Mouse (Mus musculus): Measurements from ENCODE around the gene Trabd2b. TPM values are rescaled to one million over a fixed set of nuclear protein-coding genes. Genes with fewer than 3 reads are reported as not detected.

The Trabd2b gene
- polyA plus RNA-seq, 1 experiment from 2014 or later = 1.00 TPM

DNA sequence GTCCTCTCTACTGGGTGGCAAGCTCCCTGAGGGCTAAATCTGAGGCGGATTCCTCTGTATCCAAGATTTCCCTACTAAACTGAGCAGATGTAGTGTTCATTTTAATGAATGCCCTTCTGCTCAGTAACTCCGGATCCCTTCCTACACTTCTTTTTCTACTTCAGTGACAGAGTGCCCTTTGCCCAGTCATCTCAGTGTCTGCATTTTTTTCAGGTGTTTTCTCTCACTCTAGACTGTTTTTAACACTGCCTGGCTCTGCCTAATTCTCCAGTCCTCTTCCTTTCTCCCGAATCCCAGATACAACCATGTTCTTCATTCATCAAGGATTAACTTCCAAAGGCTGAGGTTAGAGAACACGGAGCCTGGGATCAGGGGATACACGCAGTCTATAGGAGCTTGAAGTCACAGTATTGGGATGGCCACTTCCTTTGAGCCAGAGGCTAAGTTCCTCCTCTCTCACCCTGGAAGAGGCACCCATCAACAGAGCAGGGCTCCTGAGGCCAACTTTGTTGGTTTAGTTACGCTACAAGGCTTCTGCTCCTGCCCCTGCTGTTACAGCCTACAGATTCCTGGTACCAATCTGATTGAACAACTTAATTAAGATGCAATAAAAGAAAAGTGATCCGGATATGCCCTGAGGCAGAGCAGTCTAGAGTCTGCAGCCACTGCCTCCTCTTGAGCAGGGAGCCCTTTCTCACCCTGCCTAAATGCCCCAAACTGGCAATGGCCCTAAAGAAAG is 4.4 kb upstream of the Trabd2b start:
- H3K4me3 ChIP-seq (replicated peaks) = no peak overlapping the region
- no peak overlapping the region for H3K27ac ChIP-seq
- no peak overlapping the region for H3K9ac ChIP-seq
- H3K27me3 ChIP-seq = peaks cover 7% of the 10 kb centered on the region
- H3K9me3 ChIP-seq = no peaks in the 10 kb centered on the region
- H3K4me1 ChIP-seq = peaks cover 9% of the 10 kb centered on the region; the same call in 1 of the 2 replicates
- no peak for ATAC-seq (ENCODE audit: low FRiP score)
- no peaks in the 10 kb centered on the region for H3K36me3 ChIP-seq (replicated peaks)
- WGBS = 59% methylated on average over 7 of the region's 7 CpGs
- H3K4me2 ChIP-seq = no peak overlapping the region

DNA sequence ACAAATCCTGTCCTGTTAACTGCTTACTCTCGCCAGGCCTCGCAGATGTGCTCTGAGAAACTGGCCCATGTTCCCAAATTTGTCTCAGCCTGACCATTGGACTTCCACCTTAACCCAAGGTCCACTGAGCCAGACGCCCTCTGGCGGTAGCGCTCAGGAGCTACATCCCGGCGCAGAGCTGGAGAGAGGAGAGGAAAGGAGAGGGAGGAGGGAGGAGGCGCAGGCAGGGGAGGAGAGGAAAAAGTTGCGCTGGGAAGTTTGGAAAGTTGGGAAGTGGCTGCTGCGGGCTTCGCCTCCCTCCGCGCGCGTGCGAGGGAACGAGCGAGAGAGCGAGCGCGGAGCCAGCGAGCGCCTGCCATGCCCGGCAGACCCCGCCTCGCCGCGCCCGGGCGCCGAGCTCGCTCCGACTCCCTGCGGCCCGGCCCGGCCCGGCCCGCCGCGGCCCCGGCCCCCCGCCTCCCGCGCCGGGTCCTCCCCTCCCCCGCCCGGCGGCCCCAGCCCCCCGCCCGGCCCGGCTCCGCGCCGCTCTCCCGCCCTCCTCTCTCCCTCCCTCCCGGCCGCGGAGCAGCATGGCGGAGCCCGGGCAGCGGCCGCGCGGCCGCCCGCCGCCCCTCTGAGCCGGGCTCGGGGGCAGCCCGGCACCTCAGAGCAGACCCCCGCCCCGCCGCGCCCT is 706 bp upstream of the Trabd2b start:
- peaks cover 34% of the 10 kb centered on the region for H3K27me3 ChIP-seq
- peak overlapping the region; percentile 77 for H3K9ac ChIP-seq
- H3K4me2 ChIP-seq = peak overlapping the region; percentile 96
- H3K27ac ChIP-seq = peak overlapping the region; percentile 82
- 0% methylated on average over 8 of the region's 74 CpGs for WGBS
- no peaks in the 10 kb centered on the region for H3K9me3 ChIP-seq
- H3K4me3 ChIP-seq (replicated peaks) = peak overlapping the region; percentile 71
- peak; percentile 88 for ATAC-seq (ENCODE audit: low FRiP score)
- H3K36me3 ChIP-seq (replicated peaks) = no peaks in the 10 kb centered on the region
- H3K4me1 ChIP-seq = peaks cover 33% of the 10 kb centered on the region

DNA sequence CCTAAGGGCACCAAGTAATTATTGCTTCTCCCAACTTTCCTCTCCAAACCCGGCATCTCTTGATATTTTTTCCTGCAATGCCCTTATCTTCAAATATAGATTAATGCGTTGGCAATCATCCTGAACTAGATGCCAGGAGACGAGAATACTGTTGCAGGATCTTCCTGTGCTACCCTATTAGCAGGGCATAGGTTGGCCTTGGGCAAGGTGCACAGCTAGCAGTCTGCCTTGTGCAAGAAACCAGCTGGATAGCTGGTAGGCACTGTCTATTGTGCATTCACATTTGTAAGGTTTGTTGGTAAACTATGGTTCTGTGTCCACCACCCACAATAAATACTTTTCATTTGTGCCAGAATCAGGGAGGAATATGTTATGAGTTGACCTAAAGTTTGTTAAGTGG is 992 bp downstream of the Trabd2b start:
- Histone ChIP-seq H3K27ac (no peak overlapping the region), H3K4me1 (peaks cover 40% of the 10 kb centered on the region), H3K9ac (no peak overlapping the region), H3K4me3 (replicated peaks) (no peak overlapping the region), H3K4me2 (peak overlapping the region; percentile 96; the same call in 1 of the 2 replicates), H3K36me3 (replicated peaks) (no peaks in the 10 kb centered on the region), H3K9me3 (no peaks in the 10 kb centered on the region), H3K27me3 (peaks cover 34% of the 10 kb centered on the region)
- no peak for ATAC-seq (ENCODE audit: low FRiP score)
- 77% methylated on average over 3 of the region's 3 CpGs for WGBS

DNA sequence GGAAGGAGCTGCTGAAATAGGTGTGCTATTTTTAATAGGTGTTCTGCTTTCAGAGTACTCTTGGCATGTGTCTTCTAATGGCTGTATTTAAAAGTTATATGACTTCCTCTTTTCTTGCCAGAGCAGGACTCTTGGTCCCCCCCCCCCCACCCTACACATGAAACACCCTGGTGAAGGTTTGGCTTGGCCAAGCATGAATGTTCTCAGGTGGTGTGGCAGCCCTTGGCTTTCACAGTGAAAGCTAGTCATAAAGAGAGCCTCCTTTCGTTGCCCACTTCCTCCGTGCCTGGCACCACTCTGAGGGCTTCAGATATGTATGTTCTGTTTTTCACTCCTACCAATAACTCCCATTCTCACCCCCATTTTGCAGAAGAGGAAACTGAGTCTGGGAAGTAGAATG is 1.8 kb downstream of the Trabd2b start:
- 91% methylated on average over 2 of the region's 2 CpGs for WGBS
- H3K27me3 ChIP-seq = peaks cover 34% of the 10 kb centered on the region
- H3K9me3 ChIP-seq = no peaks in the 10 kb centered on the region
- no peak for ATAC-seq (ENCODE audit: low FRiP score)
- H3K36me3 ChIP-seq (replicated peaks) = no peaks in the 10 kb centered on the region
- peaks cover 40% of the 10 kb centered on the region for H3K4me1 ChIP-seq
- no peak overlapping the region for H3K4me3 ChIP-seq (replicated peaks)
- H3K4me2 ChIP-seq = no peak overlapping the region
- H3K9ac ChIP-seq = no peak overlapping the region
- no peak overlapping the region for H3K27ac ChIP-seq

DNA sequence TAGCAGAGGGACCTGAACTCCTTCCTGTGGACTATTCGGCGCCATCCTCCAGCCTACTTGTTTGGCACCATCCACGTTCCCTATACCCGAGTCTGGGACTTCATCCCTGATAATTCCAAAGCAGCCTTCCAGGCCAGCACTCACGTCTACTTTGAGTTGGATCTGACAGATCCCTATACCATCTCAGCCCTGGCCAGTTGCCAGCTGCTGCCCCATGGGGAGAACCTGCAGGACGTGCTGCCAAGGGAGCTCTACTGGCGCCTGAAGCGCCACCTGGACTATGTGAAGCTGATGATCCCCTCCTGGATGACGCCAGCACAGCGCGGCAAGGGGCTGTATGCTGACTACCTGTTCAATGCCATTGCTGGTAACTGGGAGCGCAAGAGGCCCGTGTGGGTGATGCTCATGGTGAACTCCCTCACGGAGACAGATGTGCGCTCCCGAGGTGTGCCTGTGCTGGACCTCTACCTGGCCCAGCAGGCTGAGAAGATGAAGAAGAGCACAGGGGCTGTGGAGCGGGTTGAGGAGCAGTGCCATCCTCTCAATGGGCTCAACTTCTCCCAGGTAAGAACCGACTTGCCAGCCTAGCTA is 2.5 kb downstream of the Trabd2b start:
- H3K36me3 ChIP-seq (replicated peaks) = no peaks in the 10 kb centered on the region
- peaks cover 34% of the 10 kb centered on the region for H3K27me3 ChIP-seq
- 66% methylated on average over 18 of the region's 18 CpGs for WGBS
- no peak overlapping the region for H3K4me3 ChIP-seq (replicated peaks)
- H3K9me3 ChIP-seq = no peaks in the 10 kb centered on the region
- no peak overlapping the region for H3K27ac ChIP-seq
- no peak overlapping the region for H3K4me2 ChIP-seq
- peaks cover 40% of the 10 kb centered on the region for H3K4me1 ChIP-seq
- no peak for ATAC-seq (ENCODE audit: low FRiP score)
- H3K9ac ChIP-seq = no peak overlapping the region

DNA sequence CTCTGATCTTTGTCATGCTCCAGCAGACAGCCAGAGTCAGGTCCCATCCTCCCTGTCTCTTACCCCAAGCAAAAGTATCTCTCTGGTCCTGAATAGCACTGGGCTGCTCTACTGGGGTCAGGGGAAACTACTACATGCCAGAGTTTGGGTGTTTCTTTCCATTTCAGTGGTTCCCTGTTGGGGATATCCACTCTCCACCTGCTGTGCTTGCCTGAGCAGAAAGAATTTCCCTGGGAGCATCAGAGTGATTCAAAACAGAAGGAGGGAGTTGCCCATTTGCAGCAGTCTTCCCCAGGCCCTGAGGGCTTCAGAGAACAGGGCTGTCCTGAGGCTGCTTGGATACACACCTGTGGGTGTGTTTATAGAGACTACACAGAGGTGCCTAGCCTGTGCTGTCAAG is 3.0 kb downstream of the Trabd2b start:
- Histone ChIP-seq H3K4me2 (0 out of 2 replicates have a peak overlapping the region, but pooled peaks have one; percentile 8), H3K4me1 (peaks cover 40% of the 10 kb centered on the region), H3K9me3 (no peaks in the 10 kb centered on the region), H3K9ac (no peak overlapping the region), H3K27ac (no peak overlapping the region), H3K36me3 (replicated peaks) (no peaks in the 10 kb centered on the region), H3K4me3 (replicated peaks) (no peak overlapping the region), H3K27me3 (peaks cover 36% of the 10 kb centered on the region)
- ATAC-seq (ENCODE audit: low FRiP score) = no peak

DNA sequence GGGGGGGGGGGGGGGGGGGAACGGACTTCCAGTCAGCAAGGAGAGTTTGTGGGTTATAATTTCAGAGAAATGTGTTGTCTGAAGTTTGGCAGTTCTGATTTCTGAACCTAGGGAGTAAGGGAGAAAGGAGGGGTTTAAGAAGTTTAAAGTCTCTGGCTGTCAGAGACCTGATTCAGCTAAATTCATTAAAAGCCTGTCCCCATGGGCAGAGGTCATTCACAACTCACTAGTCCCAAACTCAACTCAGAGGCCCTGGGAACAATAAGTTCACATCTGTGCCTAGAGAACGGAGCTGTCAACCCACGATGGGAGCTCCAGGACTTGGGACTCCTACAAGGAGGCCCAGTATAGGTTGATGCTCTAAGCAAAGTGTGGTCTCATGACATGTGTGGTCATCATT is 3.5 kb downstream of the Trabd2b start:
- H3K9ac ChIP-seq = no peak overlapping the region
- H3K4me1 ChIP-seq = peaks cover 40% of the 10 kb centered on the region
- H3K36me3 ChIP-seq (replicated peaks) = no peaks in the 10 kb centered on the region
- H3K9me3 ChIP-seq = no peaks in the 10 kb centered on the region
- H3K4me3 ChIP-seq (replicated peaks) = no peak overlapping the region
- peak overlapping the region; percentile 17; the same call in 1 of the 2 replicates for H3K4me2 ChIP-seq
- ATAC-seq (ENCODE audit: low FRiP score) = no peak
- no peak overlapping the region for H3K27ac ChIP-seq
- peaks cover 37% of the 10 kb centered on the region for H3K27me3 ChIP-seq
- 26% methylated on average over 2 of the region's 3 CpGs for WGBS

DNA sequence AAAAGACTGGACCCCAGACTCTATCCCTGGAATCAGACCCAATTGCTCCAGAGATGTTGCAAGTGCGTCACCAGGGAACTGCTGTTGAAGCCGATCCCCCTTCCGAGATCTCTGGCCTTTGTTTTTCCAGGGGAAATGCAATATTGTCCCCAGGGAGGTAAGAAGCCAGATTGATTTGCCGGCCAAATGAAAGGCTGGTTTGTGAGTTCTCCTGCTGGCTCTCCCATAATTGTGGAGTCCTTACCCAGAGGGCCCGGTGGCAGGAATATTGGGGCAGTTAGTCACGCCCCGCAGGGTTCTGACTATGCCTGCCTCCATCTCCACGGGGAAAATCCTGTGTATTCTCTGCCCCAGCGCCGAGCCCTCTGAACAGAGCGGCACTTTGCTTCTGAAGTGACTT is 3.9 kb downstream of the Trabd2b start:
- Histone ChIP-seq H3K4me1 (peaks cover 40% of the 10 kb centered on the region), H3K9ac (no peak overlapping the region), H3K27me3 (peaks cover 37% of the 10 kb centered on the region), H3K27ac (no peak overlapping the region), H3K4me2 (peak overlapping the region; percentile 17; the same call in 1 of the 2 replicates), H3K36me3 (replicated peaks) (no peaks in the 10 kb centered on the region), H3K9me3 (no peaks in the 10 kb centered on the region), H3K4me3 (replicated peaks) (no peak overlapping the region)
- no peak for ATAC-seq (ENCODE audit: low FRiP score)
- 12% methylated on average over 11 of the region's 11 CpGs for WGBS

DNA sequence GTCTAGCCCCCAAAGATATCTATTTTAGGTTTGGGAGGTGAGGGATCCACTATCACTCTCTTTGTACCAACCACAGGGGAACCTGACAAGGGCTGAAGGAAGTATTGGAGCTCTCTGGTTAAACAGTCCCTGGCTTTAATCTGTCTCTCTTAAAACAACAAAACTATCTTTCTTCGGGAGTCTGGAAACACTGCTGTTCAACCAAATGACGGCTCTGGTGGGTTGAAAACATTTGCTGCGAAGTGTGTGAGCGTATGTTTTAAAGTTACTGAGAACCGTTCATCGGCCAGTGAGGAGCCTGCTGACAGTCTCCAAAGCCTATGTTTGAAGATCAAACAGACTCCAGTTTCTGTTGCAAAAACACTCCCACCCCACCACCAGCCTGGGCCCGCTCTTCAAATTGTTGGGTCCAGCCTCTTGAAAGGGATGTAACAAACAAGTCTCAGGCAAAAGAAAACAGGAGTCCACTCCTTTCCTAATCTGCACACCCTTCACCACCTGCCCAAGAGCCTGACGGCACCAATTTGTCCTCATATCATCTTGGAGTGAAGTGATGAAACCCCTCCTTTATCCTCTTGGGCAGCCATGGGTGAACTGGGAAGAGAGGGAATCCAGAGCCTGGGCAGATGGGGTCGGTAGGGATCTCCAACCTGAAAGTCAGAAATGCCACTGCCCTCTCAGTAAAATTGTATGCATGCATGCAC is 4.6 kb downstream of the Trabd2b start:
- ATAC-seq (ENCODE audit: low FRiP score) = no peak
- Histone ChIP-seq H3K36me3 (replicated peaks) (no peaks in the 10 kb centered on the region), H3K27ac (no peak overlapping the region), H3K4me3 (replicated peaks) (no peak overlapping the region), H3K4me2 (peak overlapping the region; percentile 17; the same call in 1 of the 2 replicates), H3K9me3 (no peaks in the 10 kb centered on the region), H3K27me3 (peaks cover 37% of the 10 kb centered on the region), H3K9ac (no peak overlapping the region), H3K4me1 (peaks cover 40% of the 10 kb centered on the region)
- 56% methylated on average over 9 of the region's 9 CpGs for WGBS

DNA sequence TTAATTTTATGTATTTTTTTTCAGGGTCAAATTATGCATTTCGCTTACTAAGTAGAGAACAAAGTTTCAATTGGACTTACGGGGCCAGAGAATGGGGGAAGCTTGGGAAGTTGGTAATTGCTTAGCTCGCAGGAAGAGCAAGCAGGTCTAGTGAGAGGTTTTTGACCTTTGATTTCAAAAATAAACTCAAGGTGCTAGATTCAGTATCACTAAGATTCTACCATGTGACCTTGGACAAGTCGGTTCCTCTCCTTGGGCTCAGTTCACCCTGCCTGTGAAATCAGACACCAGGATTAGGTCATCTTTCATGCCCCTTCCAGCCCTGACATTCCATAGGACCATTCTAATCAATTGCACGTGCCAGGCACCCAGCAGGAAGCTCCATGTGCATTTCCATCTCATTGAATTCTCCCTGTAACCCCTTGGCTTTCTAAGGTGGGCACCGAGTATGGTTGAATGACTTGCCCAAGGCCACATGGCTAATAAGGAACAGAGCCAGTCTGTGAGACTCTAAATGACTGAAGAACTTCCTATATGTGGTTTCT is 5.4 kb downstream of the Trabd2b start:
- peaks cover 37% of the 10 kb centered on the region for H3K4me1 ChIP-seq
- ATAC-seq (ENCODE audit: low FRiP score) = no peak
- 49% methylated on average over 6 of the region's 6 CpGs for WGBS
- no peak overlapping the region for H3K9ac ChIP-seq
- no peak overlapping the region for H3K27ac ChIP-seq
- no peaks in the 10 kb centered on the region for H3K9me3 ChIP-seq
- no peak overlapping the region for H3K4me2 ChIP-seq
- H3K27me3 ChIP-seq = peaks cover 32% of the 10 kb centered on the region
- H3K36me3 ChIP-seq (replicated peaks) = no peaks in the 10 kb centered on the region
- no peak overlapping the region for H3K4me3 ChIP-seq (replicated peaks)

DNA sequence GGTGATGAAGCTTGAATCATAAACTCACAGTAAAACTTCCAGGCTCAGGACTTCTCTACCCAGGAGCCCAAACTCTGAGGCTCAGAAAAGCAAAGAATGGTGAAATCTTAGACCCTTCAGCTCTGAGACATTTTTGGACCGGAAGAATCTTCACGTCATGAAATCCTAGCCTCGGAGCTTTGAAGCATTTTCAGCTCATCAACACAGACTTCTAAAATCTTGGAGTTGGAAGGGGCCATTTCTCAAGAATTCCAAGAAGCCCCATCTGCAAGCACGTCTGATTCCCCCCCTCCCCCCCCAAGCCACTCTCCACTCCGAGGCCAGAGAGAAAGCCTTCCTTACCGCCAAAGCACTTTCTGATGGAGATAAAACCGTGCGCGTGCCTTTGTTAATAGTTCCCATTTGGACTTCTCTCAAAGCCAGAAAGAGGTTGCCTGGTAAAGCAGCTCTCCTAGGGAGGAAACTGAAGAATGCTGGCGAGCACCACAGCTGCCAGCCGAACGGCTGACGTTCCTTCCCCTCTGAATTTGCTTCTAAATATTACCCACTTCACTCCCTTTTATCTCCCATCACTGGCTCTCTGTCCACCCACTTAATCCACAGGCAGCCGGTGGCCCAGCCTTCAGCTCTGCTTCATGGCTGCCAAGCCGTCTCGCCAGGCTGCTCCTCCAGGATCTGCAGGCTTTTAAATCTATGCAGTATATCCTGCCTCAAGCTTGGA is 9.6 kb downstream of the Trabd2b start:
- Histone ChIP-seq H3K36me3 (replicated peaks) (no peaks in the 10 kb centered on the region), H3K9me3 (no peaks in the 10 kb centered on the region), H3K4me1 (peaks cover 9% of the 10 kb centered on the region), H3K27me3 (peaks cover 3% of the 10 kb centered on the region; the same call in 1 of the 2 replicates), H3K4me2 (no peak overlapping the region), H3K9ac (no peak overlapping the region), H3K27ac (no peak overlapping the region), H3K4me3 (replicated peaks) (no peak overlapping the region)
- WGBS = 38% methylated on average over 16 of the region's 16 CpGs
- no peak for ATAC-seq (ENCODE audit: low FRiP score)

Measured in forebrain, embryonic 12.5 days (tissue).